Mouse (Mus musculus) adrenal gland, adult (tissue): ENCODE data around the gene Aggf1.
A peak's percentile ranks its signal among the peaks of the same experiment; 100 is the strongest.

Source experiments
- DNase-seq, 2 experiments: peaks; one replicate each; pipeline ENCODE4 v3.0.0; 2022 to 2023; ENCODE audit warnings: low spot score in 1 of 2; ENCODE audit not compliant: inconsistent age in 2 of 2

Aggf1 gene

GRCm38 (mm10) chr13:95332086-95332899 lies 42.9 kb downstream of the Aggf1 start:
- DNase-seq: no peak

GRCm38 (mm10) chr13:95330507-95330906 lies 44.6 kb downstream of the Aggf1 start:
- DNase-seq: no peak

DNA sequence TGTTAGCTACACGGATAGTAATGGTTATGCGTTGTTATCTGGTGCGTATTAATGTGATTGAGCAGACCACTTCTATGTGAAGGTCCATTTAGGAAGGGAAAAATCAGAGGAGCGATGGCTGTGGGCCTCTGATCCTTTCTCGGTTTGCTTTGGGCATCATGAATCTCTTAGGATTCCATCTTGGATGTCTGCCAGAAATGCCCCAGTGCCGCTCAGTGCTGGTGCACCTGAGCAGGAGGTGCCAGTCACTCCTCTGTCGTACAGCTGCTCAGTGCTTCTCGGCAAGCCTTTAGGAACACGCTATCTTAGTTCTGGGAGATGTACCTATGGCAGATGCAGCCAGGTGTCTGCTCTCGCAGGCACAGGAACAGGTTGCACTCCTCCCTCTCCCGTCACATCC lies 46.4 kb downstream of the Aggf1 start:
- DNase-seq: no peak

DNA sequence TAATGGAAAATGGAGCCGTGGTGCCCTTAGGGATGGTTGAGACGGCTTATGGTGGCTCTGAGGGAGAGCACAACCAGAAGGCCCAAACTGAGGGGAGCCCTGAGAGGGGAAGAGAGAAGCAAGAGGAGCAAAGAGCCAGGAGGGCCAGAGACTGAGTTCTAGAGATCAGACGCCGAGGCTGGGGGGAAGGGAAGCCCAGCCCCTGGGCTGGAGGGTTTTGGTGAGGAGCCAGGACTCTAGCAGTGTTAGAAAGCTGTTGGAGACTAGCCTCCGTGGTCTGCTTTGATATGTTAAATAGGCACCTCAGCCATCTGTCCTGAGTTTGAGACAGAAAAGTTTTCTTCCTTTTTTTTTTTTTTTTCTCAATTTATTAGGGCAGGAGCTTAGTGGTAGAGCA lies 47.8 kb downstream of the Aggf1 start:
- peak in 1 of 2 experiments; percentile 11 for DNase-seq

DNA sequence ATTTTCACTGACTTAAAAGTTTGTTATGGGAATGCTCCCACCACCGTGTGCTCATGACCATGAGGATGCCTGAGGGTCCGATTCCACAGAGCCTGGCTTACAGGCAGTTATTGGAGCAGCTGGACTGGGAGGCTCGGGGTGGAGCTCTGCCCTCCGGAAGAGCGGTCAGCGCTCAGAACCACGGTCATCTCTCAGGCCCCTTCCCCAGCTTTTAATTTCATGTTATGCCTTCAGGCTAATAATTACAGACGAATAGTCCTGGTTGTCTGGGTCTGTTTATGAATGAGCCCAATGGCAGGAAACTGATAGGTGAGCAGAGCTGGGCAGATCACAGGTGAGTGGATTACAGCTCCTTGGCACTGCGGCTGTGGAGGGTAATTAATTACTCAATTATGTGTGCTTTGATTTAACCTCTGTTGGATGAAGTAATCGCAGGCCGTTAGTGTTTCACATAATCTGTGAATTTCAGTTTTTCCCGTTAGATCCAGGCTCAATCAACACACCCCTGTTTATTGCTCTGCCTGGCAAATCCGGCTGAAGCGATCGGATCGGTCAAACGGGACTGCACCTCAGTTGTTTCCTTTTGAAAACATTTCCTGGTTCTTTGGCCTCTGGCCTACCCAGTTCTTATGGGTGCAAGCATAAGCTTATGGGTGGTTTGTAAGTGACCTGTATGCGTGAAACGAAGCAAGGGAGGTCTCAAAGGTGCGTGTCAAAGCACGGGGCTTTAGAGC lies 48.4 kb downstream of the Aggf1 start:
- DNase-seq: peak in 1 of 2 experiments; percentile 67

DNA sequence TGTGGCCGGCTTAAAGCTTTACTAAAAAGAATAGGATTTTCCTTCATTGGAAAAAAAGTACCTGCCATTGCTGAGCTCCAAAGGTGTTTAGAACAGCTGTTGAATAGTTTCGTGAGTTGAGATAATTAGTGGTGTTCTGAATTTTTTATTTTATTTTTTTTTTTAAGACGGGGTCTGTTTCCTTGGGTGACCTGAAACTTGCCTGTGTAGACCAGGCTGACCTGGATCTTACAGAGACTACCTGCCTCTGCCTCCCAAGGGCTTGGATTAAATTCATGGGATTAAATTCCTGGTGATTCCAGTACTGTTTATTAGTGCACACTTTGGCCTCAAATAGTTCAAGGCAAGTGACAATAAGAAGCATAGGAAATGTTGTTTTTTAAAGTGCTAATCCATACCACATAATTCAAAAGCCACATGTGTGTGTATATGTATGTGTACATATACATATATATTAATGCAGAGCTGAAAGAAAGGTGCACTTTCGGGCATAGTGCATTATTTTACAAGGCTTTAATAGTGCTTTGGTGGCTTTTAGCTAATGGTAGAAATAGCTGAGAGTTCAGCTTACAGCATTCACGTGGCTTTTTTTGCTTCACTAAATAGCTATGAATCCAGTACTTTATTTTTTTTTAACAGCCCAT lies 49.1 kb downstream of the Aggf1 start:
- peak in 1 of 2 experiments; percentile 68 for DNase-seq

GRCm38 (mm10) chr13:95325080-95325906 lies 49.9 kb downstream of the Aggf1 start:
- peak; percentile 73 to 92 for DNase-seq

DNA sequence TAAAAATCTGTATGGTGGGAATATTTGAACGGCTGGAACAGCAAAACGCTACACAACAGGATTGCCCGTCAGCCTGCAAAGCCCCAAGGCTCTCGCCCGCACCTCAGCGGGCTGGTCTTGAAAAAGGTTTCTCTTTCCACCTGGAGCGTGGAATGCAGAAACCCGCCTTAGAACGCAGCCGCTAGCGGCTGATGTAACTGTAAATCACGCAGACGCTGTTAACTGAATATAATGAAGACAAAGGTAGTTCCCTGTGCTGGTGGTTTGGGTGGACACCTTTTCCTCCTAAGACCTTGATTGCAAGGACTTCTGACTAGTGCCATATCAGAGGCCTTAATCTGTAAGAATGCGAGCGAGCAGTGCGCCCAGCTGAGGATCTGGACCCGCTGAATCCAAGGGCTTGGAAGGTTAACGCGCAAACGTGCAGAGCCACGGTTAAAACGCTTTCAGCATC lies 50.5 kb downstream of the Aggf1 start:
- no peak for DNase-seq

DNA sequence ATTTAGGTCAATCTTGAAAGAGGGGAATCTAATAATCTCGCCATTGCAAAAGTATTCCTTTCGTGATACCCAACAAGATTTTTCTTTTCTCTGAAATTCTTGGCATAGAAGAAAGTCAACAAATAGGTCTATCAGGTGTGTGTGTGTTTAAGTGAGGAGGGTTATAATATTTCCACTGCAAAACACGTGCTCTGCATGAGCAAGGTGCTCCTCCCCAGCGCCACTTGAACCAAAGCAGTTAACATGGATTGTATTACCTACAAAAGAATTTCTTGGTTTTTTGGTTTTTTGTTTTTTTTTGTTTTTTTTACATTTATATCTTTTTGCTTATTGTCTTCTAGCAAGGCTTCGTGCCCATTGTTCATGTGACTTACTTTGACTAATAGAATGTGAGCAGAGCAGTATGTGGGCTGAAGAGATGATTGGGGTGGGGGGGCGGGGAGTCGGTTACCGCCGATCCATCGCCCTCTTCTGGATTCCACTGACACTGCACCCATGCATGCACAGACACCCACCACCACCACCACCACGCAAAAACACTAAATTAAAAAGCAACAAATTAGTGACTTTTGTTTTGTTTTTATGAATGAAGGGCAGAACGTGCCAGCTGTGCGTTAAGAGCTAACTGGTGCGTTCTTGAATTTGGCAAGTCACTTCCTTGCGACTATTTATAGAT lies 51.1 kb downstream of the Aggf1 start:
- peak; percentile 49 to 79 for DNase-seq

GRCm38 (mm10) chr13:95323400-95323799 lies 51.8 kb downstream of the Aggf1 start, which contains the start of gene Zbed3:
TSS of gene Zbed3 (plus strand) at chr13:95323612.
- DNase-seq: no peak

GRCm38 (mm10) chr13:95320451-95320850 lies 54.7 kb downstream of the Aggf1 start:
- no peak for DNase-seq

DNA sequence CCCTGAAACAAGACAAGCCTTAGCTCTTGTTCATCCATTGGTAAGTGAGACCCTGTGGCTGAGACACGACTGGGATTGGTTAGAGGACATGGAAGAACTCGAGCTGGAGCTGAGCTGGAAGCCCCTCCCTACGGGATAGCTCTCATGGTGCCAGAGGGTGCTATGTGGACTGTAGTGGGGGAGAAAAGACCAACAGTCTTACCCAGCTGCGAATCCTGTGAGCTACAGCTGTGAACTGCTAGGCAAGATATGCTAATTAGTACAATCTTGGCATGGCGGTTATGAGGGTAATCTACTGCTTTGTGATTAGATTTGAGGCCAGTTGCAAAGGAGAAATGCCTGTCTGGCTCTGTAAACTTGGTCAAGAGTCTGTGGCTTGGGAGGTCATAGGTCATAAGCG lies 56.0 kb downstream of the Aggf1 start:
- DNase-seq: no peak

- no peak for DNase-seq
These were observed 63.1 kb downstream of the Aggf1 start for GRCm38 (mm10) chr13:95312016-95312415.

GRCm38 (mm10) chr13:95307100-95307655 lies 68.0 kb downstream of the Aggf1 start:
- no peak for DNase-seq

- DNase-seq: no peak
These were observed 68.6 kb downstream of the Aggf1 start for GRCm38 (mm10) chr13:95306596-95306995.
